Mouse (Mus musculus) intestine, embryonic 15.5 days (tissue): ENCODE data around the gene Dst. TPM values are rescaled to one million over a fixed set of nuclear protein-coding genes. Genes with fewer than 3 reads are reported as not detected.
"Not testable (repeated sequence)": the region's sequence is repeated elsewhere in the genome, so short reads cannot be mapped to it uniquely, and the experiment has no call there.

Experiments
- ATAC-seq: fragments of 200-750 bp; cut with Nextera tagmentation; 2 replicates; pipeline ENCODE4 v1.8.0; 2017; ENCODE audit warnings: moderate TSS enrichment, moderate library complexity
- H3K27ac ChIP-seq: fragments of 300-500 bp; sonication (generic); 2 replicates; pipeline ENCODE4 v1.5.1; 2015; ENCODE audit warnings: mild to moderate bottlenecking, inconsistent platforms
- H3K27me3 ChIP-seq: fragments of 300-500 bp; sonication (generic); replicated peaks from 2 replicates; pipeline ENCODE4 v1.6.1; 2015; ENCODE audit warnings: inconsistent platforms
- H3K36me3 ChIP-seq: fragments of 300-500 bp; sonication (generic); 2 replicates; pipeline ENCODE4 v1.6.1; 2015; ENCODE audit warnings: inconsistent platforms
- H3K4me1 ChIP-seq: fragments of 300-500 bp; sonication (generic); replicated peaks from 2 replicates; pipeline ENCODE4 v1.6.1; 2015; ENCODE audit warnings: inconsistent platforms
- H3K4me2 ChIP-seq: fragments of 300-500 bp; sonication (generic); replicated peaks from 2 replicates; pipeline ENCODE4 v1.6.1; 2015; ENCODE audit warnings: mild to moderate bottlenecking, inconsistent platforms
- H3K4me3 ChIP-seq: fragments of 300-500 bp; sonication (generic); replicated peaks from 2 replicates; pipeline ENCODE4 v1.5.1; 2015; ENCODE audit warnings: inconsistent platforms
- H3K9ac ChIP-seq: fragments of 300-500 bp; sonication (generic); 2 replicates; pipeline ENCODE4 v1.6.1; 2015; ENCODE audit warnings: inconsistent platforms
- H3K9me3 ChIP-seq: fragments of 300-500 bp; sonication (generic); 2 replicates; pipeline ENCODE4 v1.6.1; 2016; ENCODE audit warnings: inconsistent platforms
- WGBS: fragments of 180-500 bp; shearing (Covaris S2); methylation state at CpG from one replicate; pipeline ENCODE4 v1.1.7; 2015; 5-methylcytosine and 5-hydroxymethylcytosine counted together
- polyA plus RNA-seq: library from polyadenylated mRNA; unstranded; fragments of >200 nt; fragmentation: Nextera tagmentation; extraction: Ambion mirVana; gene quantifications from 2 replicates; pipeline ENCODE4 v1.2.1, GENCODE M21; 2015

The Dst gene
- polyA plus RNA-seq, 1 experiment from 2014 or later = 19.2 TPM

GRCm38 (mm10) chr1:34307191-34307590 is 399.2 kb downstream of the Dst start:
- ATAC-seq = no peak
- no peaks in the 10 kb centered on the region for H3K9me3 ChIP-seq
- H3K27ac ChIP-seq = no peak overlapping the region
- H3K9ac ChIP-seq = no peak overlapping the region
- H3K27me3 ChIP-seq = no peaks in the 10 kb centered on the region
- 0 out of 2 replicates have a peak, but pooled peaks cover 2% of the 10 kb centered on the region for H3K36me3 ChIP-seq
- no peaks in the 10 kb centered on the region for H3K4me1 ChIP-seq
- 95% methylated on average over 15 of the region's 15 CpGs for WGBS
- H3K4me2 ChIP-seq = no peak overlapping the region
- H3K4me3 ChIP-seq = no peak overlapping the region

- WGBS = 93% methylated on average over 3 of the region's 3 CpGs
- not testable (repeated sequence) for H3K4me1 ChIP-seq, H3K4me2 ChIP-seq, ATAC-seq, H3K9ac ChIP-seq, H3K4me3 ChIP-seq, H3K27me3 ChIP-seq, H3K36me3 ChIP-seq, H3K27ac ChIP-seq, H3K9me3 ChIP-seq
Measured at GRCm38 (mm10) chr1:34308841-34309240, 400.8 kb downstream of the Dst start.

- Histone ChIP-seq H3K4me2 (no peak overlapping the region), H3K9ac (no peak overlapping the region), H3K4me3 (no peak overlapping the region), H3K36me3 (no peaks in the 10 kb centered on the region), H3K9me3 (no peaks in the 10 kb centered on the region), H3K27me3 (no peaks in the 10 kb centered on the region), H3K27ac (no peak overlapping the region), H3K4me1 (no peaks in the 10 kb centered on the region)
- ATAC-seq = no peak
- 96% methylated on average over 12 of the region's 12 CpGs for WGBS
Measured at GRCm38 (mm10) chr1:34309396-34309795, 401.4 kb downstream of the Dst start.

- H3K4me3 ChIP-seq = no peak overlapping the region
- no peak for ATAC-seq
- H3K4me1 ChIP-seq = no peaks in the 10 kb centered on the region
- H3K36me3 ChIP-seq = no peaks in the 10 kb centered on the region
- no peaks in the 10 kb centered on the region for H3K9me3 ChIP-seq
- no peaks in the 10 kb centered on the region for H3K27me3 ChIP-seq
- WGBS = 69% methylated on average over 8 of the region's 8 CpGs
- H3K27ac ChIP-seq = no peak overlapping the region
- no peak overlapping the region for H3K4me2 ChIP-seq
- H3K9ac ChIP-seq = no peak overlapping the region
Measured at GRCm38 (mm10) chr1:34310532-34311250, 402.7 kb downstream of the Dst start.

GRCm38 (mm10) chr1:34312806-34313205 is 404.8 kb downstream of the Dst start:
- H3K4me2 ChIP-seq = no peak overlapping the region
- no peaks in the 10 kb centered on the region for H3K9me3 ChIP-seq
- no peaks in the 10 kb centered on the region for H3K36me3 ChIP-seq
- no peak overlapping the region for H3K9ac ChIP-seq
- ATAC-seq = no peak
- no peak overlapping the region for H3K4me3 ChIP-seq
- H3K27ac ChIP-seq = no peak overlapping the region
- H3K27me3 ChIP-seq = no peaks in the 10 kb centered on the region
- WGBS = 88% methylated on average over 4 of the region's 4 CpGs
- H3K4me1 ChIP-seq = no peaks in the 10 kb centered on the region

- no peak overlapping the region for H3K4me2 ChIP-seq
- WGBS = 47% methylated on average over 5 of the region's 5 CpGs
- no peak overlapping the region for H3K27ac ChIP-seq
- H3K4me3 ChIP-seq = no peak overlapping the region
- no peak overlapping the region for H3K9ac ChIP-seq
- no peaks in the 10 kb centered on the region for H3K4me1 ChIP-seq
- peak; percentile 92 for ATAC-seq
- no peaks in the 10 kb centered on the region for H3K36me3 ChIP-seq
- no peaks in the 10 kb centered on the region for H3K27me3 ChIP-seq
- H3K9me3 ChIP-seq = no peaks in the 10 kb centered on the region
Measured at GRCm38 (mm10) chr1:34315381-34315780, 407.4 kb downstream of the Dst start.

- H3K9ac ChIP-seq = no peak overlapping the region
- H3K4me2 ChIP-seq = no peak overlapping the region
- H3K4me3 ChIP-seq = no peak overlapping the region
- H3K4me1 ChIP-seq = no peaks in the 10 kb centered on the region
- 79% methylated on average over 7 of the region's 7 CpGs for whole genome bisulfite sequencing
- ATAC-seq = no peak
- H3K36me3 ChIP-seq = no peaks in the 10 kb centered on the region
- no peaks in the 10 kb centered on the region for H3K9me3 ChIP-seq
- H3K27ac ChIP-seq = no peak overlapping the region
- H3K27me3 ChIP-seq = no peaks in the 10 kb centered on the region
Measured at GRCm38 (mm10) chr1:34324255-34324654, 416.2 kb downstream of the Dst start.

GRCm38 (mm10) chr1:34328606-34329005 is 420.6 kb downstream of the Dst start:
- Histone ChIP-seq H3K27ac (no peak overlapping the region), H3K9ac (no peak overlapping the region)

GRCm38 (mm10) chr1:34331767-34332166 is 423.7 kb downstream of the Dst start:
- Histone ChIP-seq H3K9ac (no peak overlapping the region), H3K4me3 (no peak overlapping the region), H3K9me3 (no peaks in the 10 kb centered on the region), H3K36me3 (no peaks in the 10 kb centered on the region), H3K27ac (no peak overlapping the region), H3K4me1 (no peaks in the 10 kb centered on the region), H3K4me2 (no peak overlapping the region), H3K27me3 (no peaks in the 10 kb centered on the region)
- ATAC-seq = no peak
- WGBS = 61% methylated on average over 3 of the region's 3 CpGs

More at GRCm38 (mm10) chr1:34328606-34329005, 420.6 kb downstream of the Dst start:
- no peak for ATAC-seq
- H3K36me3 ChIP-seq = no peaks in the 10 kb centered on the region
- H3K4me3 ChIP-seq = no peak overlapping the region
- 68% methylated on average over 6 of the region's 6 CpGs for WGBS
- no peak overlapping the region for H3K4me2 ChIP-seq
- no peaks in the 10 kb centered on the region for H3K9me3 ChIP-seq
- H3K27me3 ChIP-seq = no peaks in the 10 kb centered on the region
- H3K4me1 ChIP-seq = no peaks in the 10 kb centered on the region

Other genes with a start within 250 kb of the Dst start
- gene Prim2, start 238.4 kb upstream of the Dst start, polyA plus RNA-seq = 29.7 and 30.8 TPM in 2 replicates
- gene Rab23, start 188.3 kb upstream of the Dst start, polyA plus RNA-seq = 18.1 and 19.1 TPM in 2 replicates
- 55.8 and 56.3 TPM in 2 replicates for gene Bag2, start 150.4 kb upstream of the Dst start, polyA plus RNA-seq
- gene Zfp451, start 93.6 kb upstream of the Dst start, polyA plus RNA-seq = 17.6 and 18.2 TPM in 2 replicates
- gene Bend6, start 409 bp upstream of the Dst start, polyA plus RNA-seq = 0.88 and 1.3 TPM in 2 replicates